Mouse (Mus musculus) stomach, postnatal 0 days (tissue): ENCODE results near the gene Sept1.

Experiments used
- CTCF ChIP-seq: IDR thresholded peaks from 2 replicates; pipeline ENCODE4 v1.5.1; 2016; ENCODE audit warnings: antibody characterized with exemption, low read depth, mild to moderate bottlenecking, moderate library complexity
- EP300 ChIP-seq: optimal IDR thresholded peaks from 2 replicates; pipeline ENCODE3; 2016; ENCODE audit warnings: antibody characterized with exemption

GRCm38 (mm10) chr7:127244658-127245510, 12.0 kb upstream of the Sept1 start:
- TF ChIP-seq CTCF (no peak), EP300 (no peak)
